Mouse (Mus musculus): ENCODE measurements around the gene Ilf2.

Gene Ilf2

DNA sequence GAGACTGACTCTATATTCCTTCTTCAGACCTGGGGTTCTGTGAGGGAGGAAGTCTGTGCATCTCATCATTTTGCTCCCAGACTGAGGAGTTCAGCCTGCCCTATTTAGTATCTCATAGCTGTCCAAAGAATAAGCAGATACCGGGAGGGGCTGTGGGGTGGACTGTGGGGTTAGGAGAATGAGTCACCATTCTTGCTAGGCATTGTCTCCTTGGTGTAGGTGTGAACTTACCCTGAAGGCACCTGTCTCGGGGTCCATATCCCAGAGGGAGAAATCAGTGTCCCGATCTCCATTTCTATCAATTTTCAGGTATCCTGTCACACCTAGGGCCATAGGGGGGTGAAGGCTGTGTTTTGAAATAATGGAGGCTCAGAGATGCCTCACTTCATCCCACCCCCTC, 14.0 kb upstream of the Ilf2 start:
- DNase-seq (ENCODE audit: low read depth, low spot score): no peak

DNA sequence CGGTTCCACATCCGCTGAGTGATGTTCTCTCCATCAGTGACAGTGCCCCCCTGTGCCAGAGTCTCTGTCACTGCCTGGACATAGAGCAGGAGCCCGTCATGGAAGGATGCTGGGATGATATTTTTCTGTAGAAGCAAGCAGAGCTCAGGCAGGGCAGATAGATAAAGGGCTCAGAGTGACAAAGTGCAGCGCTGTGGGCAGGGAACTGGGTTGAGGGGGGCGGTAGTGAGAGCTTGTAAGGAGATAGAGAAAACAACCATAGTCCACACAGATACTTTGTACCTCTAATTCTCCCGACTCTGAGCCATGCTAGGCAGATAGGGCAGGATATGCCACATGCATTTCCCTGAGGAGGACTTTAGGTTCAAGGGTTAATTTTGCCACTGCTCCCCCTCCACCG, 13.3 kb upstream of the Ilf2 start:
- no peak for DNase-seq (ENCODE audit: low read depth, low spot score)

DNA sequence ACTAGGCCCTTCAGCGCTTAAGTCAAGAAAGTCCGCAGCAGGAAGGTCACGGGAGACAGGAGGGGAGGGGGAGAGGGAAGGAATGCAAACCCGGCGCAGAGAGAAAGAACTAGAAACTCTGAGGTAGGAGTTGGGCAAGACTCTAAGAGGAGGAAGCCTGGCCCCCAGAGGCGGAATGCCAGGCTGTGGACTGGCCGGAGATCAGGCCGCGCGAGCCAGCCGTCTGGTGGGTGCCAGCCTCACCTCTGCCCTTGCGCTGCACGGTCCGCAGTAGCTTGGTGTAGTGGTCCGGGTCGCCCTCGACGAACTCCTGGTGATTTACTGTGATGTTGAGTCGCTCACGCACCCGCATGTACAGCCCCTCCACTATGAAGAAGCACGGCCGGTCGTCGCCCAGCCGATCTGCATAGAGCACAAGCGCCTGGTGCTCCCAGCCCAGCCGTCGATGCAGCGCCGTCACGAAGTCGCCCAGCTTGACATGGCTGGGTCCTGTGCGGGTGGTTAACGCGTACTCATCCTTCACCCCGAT, 11.3 kb upstream of the Ilf2 start:
- peak; percentile 68 for DNase-seq (ENCODE audit: low read depth, low spot score)

DNA sequence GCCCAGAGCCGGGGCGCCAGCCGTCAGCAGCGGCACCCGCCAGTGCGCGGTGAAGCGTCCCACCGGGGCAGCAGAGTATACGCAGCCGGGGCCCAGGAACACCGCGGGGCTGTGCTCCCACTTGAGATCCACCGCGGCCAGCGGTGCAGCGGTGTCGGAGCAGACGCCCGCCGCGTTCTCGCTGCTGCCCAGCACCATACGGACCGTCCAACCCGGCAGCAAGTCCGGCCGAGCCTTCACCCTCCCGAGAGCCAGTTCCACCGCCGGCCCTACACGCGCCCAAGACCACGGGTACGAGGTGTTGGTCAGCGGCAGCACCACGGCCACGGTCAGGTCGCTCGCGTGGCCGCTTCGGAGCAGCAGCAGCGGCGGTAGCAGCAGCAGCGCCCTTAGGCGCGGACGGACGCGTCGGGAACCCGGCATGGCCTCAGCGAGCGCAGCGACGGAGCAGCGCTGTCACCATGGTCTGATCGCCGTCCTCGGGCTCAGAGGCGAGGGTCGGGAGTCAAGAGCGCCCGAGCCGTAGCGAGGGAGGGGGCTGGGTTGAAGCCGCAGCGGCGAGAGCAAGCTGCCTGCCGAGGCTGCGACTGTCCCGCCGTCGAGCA, 10.7 kb upstream of the Ilf2 start:
- peak; percentile 73 for DNase-seq (ENCODE audit: low read depth, low spot score)

DNA sequence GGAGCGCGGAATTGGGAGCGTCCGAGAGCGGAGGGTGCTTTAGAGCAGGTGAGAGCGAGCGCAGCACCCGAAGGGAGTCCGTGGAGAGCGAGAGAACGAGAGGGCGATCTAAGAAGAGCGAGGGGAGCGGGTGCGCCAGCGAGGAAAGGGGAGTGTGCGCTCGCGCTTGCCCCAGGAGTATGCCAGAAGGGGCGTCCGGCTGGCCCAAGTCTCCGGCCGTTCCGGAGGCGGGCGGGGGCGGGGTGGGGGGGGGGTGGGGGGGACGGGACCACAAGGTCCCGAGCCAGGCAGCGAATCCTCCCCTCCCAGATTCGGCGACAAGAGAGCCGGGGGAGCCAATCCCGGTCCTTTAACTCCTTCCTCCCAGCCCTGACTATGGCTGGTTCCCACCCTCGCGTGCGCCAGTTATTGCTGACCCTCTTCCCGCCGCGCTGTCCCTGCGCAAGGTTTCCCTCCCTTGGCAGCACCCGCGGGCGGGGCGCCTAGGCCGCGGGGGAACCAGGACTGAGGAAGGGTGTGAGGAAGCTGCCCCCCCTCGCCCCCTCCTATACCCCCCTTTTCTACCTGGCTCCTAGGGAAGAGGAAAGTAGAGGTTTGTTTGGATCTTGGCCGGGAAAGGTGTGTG, 10.1 kb upstream of the Ilf2 start, which contains the start of gene Npr1:
TSS of gene Npr1 (minus strand) at position 181 of the 625 bp plus-strand sequence.
- DNase-seq (ENCODE audit: low read depth, low spot score): peak; percentile 49

DNA sequence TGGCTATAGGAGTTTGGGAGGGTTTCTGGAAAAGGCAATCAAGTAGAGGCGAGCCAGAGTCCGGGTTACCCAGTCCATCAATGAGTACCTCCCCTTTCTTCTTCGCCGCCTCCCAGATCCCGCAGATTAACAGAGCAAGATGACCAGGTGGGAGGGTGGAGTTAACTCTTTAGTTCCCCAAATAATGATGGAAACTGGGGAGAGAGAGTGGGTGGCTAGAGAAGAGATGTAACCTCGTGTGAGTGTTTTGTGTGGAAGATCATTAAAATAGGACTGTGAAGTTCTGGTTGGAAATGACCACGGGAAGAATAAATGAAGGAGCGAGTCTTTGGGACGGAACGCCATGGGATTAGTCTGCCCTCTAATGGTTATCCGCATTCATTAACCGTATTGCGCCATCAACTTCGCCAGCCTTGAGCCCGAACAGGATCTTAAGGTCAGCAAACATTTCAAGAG, 9.6 kb upstream of the Ilf2 start:
- peak; percentile 76 for DNase-seq (ENCODE audit: low read depth, low spot score)

DNA sequence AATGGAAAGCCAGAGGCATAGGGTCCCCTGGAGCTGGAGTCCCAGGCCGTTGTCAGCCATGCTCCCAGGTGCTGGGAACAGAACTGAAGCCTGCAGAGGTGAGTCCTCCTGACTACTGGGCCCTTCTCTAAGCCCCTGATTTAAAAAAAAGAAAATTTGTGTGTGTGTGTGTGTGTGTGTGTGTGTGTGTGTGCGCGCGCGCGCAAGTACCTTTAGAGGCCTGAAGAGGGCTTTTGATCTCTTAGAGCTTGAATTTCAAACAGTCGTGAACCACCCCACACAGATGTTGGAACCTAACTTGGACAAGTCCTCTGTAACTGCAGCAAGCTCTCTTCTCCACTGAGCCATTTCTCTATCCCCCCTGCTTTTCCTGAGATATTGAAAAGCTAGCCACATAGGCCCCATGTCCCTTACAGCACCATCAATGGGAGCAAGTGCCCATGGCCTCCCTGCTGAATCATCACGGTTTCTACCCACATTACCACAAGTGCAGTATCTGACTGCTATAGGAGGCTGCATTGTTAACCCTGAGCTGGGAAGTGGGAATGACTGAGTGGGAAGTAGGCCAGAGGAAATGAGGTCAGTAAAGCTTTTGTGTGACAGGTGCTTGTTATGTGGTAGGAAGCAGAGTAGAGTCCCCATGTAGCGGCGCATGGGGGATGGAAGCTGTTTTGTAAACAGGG, 8.2 kb upstream of the Ilf2 start:
- peak; percentile 57 for DNase-seq (ENCODE audit: low read depth, low spot score)

DNA sequence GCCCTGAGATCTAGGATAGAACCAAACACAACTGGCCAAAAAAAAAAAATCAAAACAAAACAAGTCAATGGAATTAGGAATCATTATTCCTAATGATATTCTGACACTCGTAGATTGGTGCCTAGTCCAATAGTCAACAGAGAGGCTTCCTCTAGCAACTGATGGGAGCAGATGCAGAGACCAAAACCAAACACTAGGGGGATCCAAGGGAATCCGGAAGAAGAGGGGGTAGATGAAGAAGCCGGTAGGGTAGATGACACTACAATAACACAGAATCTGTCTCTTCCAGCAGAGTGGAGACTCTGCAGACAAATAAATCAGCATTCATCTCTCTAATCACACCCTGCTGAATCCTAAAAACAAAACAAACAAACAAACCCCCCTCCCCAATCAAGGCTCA, 3.7 kb upstream of the Ilf2 start:
- peak; percentile 79 for DNase-seq (ENCODE audit: low read depth, low spot score)

DNA sequence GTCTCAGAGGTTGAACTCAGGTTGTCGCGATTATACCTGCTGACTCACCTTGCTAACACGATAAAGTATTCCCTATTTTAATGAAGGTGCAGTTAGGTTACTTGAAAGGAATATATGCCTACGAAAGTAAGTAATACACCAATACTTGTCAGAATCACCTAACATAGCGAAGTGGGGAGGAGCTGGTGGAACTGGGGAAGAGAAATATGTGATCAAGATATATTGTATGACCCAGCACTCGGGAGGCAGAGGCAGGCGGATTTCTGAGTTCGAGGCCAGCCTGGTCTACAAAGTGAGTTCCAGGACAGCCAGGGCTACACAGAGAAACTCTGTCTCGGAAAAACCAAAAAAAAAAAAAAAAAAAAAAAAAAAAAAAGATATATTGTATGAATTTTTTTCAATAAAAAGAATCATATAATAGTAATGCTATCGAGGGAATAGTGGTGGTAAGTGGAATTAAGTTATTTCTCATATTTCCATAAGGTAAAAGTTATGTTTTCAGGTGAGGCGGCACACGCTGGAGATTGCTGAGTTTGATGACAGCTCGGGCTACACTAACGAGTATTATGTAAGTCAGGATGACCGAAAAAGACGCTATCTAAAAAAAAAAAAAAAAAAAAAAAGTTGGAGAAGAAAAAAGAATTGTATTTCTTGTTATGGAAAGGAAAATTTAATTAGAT, 635 bp upstream of the Ilf2 start:
- DNase-seq (ENCODE audit: low read depth, low spot score): peak; percentile 39

DNA sequence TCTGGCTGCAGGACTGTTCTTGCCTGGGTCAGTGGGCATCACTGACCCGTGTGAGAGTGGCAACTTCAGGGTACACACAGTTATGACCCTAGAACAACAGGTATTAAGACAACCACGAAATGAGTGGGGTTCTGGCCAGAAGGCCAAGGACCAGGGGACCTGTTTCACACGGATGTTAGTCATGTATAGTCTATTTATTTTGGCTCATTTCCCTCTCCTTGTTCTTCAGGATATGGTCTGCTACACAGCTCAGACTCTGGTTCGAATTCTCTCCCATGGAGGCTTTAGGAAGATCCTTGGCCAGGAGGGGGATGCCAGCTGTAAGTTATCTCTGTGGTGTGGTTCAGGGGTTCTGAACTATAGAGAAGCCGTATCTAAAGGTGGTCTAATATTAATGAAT, 11.1 kb downstream of the Ilf2 start:
- no peak for DNase-seq (ENCODE audit: low read depth, low spot score)

DNA sequence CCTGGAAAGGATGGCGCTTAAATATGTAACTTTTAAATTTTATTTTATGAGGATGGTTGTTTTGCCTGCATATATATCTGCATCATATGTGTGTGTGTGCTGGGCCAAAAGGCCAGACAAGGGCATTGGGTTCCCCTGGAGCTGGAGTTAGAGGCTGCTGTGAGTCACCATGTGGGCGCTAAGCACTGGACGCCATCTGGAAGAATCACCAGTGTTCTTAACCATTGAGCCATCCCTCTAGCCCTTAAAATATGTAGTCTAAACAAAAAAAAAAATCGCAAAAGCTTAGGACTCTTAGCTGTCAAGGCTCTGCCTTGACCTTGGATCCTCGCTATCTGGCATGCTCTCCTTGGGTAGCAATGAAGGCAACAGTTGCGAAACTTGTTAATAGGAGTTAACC, 12.7 kb downstream of the Ilf2 start:
- no peak for DNase-seq (ENCODE audit: low read depth, low spot score)

DNA sequence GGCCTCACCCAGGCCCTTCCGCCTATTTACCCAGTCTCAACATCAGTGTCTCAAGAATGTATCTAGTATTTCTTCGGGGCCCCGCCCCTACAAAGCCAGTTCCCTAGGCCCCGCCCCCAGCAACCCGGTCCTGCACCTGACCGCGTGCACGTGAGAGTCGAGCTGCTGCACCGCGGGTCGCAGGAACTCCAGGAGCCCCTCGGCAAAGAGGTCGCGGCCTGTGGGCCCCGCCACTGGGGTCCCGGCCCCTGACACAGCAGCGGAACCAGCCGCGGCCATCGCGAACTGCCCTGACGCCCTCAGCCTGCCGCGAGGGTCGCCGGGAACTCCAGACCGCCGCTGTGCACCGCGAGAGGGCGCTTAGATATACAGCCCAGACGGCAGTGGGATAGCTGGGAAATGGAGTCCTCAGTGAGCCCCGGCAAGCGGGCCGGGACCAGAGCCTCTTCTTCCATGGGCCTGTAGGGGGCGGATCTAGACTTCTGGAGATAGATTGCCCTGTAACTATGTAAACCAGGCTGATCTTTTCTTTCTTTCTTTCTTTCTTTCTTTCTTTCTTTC, 14.8 kb downstream of the Ilf2 start, which contains the start of gene Snapin:
TSS of gene Snapin (minus strand) at position 338 of the 561 bp plus-strand sequence.
- DNase-seq (ENCODE audit: low read depth, low spot score): peak; percentile 97

DNA sequence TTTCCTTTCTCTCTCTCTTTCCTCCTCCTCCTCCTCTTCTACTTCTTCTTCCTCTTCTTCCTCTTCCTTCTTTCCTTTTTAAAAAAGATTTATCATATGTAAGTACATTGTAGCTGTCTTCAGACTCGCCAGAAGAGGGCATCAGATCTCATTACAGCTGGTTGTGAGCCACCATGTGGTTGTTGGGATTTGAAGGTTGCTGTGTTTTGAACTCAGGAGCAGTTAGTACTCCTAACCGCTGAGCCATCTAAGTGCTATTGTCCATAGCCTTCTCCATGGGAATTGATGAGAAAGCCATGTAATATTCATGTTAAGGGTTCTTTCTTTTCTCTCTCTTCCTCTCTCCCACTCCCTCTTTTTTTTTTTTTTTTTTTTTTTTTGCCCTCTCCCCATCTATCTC, 15.4 kb downstream of the Ilf2 start:
- peak; percentile 67 for DNase-seq (ENCODE audit: low read depth, low spot score)

DNA sequence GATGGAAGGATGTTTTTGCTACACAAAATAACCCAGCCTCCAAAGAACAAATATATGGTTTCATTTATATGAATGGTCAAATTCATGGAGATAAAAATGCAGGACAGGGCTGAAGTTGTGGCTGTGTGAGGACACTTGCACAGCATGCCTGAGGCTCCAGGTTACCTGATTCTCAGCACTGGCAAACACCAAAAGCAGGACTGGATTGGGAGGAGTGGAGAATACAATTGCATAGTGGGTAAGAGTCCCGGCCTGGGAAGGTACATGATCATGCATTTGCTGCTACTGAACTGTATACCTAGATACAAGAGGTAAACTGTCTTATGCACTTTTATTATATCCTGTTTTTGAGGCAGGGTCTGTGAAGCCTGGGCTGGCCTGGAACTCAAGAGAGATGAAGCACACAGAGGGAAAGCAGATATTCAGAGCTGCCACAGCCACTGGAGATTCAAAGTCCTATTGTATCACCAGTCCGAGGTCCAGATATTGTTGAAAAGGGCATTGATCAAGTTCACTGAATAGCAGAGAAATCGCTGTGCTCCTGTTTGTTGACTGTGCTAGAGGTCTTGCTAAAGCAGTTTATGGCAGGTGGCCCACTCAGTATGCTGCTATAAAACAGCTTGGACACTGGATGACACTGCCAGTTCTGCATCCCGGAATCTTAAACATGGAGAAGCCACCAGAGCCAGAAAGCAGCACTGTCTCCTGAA, 18.1 kb downstream of the Ilf2 start:
- no peak for DNase-seq (ENCODE audit: low read depth, low spot score)

DNA sequence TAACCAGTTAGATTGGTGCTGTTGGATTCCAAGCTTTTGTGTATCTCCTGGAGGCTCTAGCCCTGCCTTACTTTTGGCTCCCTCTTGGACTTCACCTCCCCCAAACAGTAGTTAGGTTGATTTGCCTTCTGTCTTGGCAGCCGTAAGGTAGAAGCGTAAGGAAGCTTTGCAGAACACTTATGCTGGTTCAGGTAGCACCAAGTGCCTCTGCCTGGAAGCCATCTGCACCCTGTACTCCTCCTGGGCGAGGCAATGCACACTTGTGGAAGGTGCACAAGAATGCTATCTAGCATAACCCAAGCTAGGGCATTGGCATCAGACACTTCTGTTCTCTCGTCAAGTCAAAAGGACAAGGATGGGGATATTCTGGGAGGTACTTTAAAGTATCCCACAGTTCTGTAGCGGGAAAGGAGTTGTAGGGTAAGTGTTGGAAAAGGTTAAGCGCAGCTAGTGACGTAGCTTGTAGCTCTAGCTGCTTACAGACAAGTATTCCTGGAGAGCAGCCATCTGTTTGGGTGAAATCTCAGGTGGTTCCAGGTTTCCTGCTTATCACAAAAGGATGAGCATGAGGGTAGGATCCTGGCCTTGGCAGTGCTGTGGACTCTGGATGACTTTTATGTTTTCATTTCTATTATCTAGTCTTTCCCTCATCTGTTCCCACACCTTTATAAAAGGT, 20.1 kb downstream of the Ilf2 start:
- DNase-seq (ENCODE audit: low read depth, low spot score): no peak

DNA sequence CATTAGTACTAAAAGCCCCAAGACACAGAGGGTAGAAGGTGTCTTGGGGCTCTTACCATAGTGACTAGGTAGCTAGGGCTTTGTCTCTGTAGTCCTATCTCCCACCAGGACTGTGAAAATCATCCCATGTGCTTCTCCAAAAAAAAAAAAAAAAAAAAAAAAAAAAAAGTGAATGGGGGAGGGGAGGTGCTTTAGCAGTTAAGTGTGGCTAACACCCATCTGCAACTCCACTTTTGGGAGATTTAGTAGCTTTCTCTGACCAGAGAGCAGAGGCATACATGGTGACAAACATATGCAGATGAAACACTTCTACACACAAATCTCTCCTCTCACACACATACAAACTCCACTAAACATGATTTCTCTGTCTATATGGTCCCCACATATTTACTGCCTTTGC, 21.7 kb downstream of the Ilf2 start:
- DNase-seq (ENCODE audit: low read depth, low spot score): no peak

DNA sequence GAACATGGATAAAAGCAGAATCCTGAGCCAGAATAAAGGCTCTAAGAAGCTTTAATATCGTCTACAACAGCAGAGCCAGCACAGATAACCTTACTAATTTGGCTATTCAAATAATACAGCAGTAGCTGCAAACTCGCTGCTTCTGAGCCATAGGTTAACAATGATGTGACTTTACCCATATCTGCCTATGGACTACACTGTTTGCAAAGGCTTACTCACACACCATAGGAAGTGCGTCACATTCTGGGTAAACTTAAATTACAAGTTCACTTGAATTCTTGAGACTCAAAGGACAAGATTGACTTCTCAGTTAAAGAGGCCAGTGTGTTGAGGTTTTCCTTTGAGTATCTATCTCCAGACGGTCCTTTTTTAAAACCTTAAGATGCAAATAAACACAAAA, 27.5 kb downstream of the Ilf2 start:
- no peak for DNase-seq (ENCODE audit: low read depth, low spot score)

DNA sequence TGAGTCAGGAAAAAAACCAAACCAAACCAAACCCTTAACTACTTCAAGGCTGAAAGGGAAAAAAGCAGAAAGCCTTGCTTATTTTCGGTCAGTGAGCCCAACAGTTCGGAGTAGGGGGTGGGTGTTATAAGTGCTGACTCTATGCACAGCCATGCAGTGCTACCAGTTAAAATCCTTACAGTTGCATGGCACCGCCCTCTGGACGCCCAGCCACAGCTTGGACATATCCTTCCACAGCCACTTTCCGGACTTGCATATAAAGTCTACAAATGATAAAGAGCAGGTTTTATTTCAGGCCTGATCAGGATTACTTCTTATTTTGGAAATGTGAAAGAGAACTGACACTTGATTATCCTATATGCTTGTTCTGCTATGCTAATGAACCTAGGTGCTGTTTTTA, 29.3 kb downstream of the Ilf2 start:
- no peak for DNase-seq (ENCODE audit: low read depth, low spot score)

DNA sequence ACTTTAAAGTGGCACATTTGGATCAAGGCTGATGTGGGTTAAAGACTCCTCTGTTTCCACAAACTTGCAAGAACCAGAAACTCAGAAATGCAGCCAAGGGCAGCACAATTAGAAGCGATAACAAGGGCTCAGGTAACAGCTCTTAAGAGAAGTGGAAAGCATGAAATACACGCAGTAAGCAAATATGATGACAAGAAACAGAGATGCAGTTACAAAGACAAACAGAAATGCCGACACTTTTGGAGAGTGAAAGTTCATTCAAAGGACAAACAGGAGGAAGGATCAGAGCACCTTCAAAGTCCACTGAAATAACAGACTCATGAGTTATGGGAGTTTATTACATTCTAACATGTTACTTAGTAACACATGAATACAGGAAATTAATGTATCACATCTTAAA, 30.4 kb downstream of the Ilf2 start:
- no peak for DNase-seq (ENCODE audit: low read depth, low spot score)

DNA sequence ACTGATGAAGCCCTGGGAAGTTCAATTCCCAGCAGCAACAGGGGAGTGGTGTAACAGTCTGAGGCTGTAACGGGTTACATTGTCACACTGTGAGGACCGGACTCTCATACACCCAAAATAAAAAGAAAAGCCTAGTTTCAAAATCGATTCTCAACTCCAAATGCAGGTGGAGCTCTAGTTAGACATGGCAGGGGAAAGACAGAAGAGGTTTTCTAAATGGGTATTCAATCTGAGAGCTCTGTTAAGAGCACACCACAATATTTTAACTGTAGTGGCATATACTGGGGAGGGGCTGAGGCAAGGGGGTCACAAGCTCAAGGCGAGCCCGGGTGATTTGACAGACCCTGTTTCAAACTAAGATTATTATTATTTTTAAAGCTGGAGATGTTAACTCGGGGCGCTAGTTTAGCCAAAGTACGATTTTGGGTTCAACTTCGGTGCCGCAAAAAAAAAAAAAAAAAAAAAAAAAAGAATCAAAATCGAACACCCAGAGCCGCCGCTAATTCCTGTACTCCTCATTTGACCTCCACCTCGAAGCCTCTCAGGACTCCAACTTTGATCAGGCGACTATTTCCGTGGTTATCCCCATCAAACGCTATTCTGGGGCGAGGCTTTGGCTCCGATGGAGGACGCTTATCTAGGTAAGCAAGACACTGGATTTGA, 32.5 kb downstream of the Ilf2 start:
- DNase-seq (ENCODE audit: low read depth, low spot score): no peak
